Mouse (Mus musculus) liver, embryonic 13.5 days (tissue): ENCODE data around the gene Cacna1h. TPM values are rescaled to one million over a fixed set of nuclear protein-coding genes. Genes with fewer than 3 reads are reported as not detected.

Source experiments
- ATAC-seq: fragments of 200-750 bp; cut with Nextera tagmentation; 2 replicates; pipeline ENCODE4 v1.8.0; 2017; ENCODE audit warnings: low read depth, mild to moderate bottlenecking, moderate number of reproducible peaks, moderate library complexity
- DNase-seq: peaks from one replicate; pipeline ENCODE4 v3.0.0; 2022
- H3K27ac ChIP-seq: fragments of 300-500 bp; sonication (generic); 2 replicates; pipeline ENCODE4 v1.5.1; 2015; ENCODE audit warnings: moderate library complexity, mild to moderate bottlenecking, inconsistent platforms
- H3K27me3 ChIP-seq: fragments of 300-500 bp; sonication (generic); 2 replicates; pipeline ENCODE4 v1.6.1; 2015; ENCODE audit warnings: mild to moderate bottlenecking, inconsistent platforms
- H3K36me3 ChIP-seq: fragments of 300-500 bp; sonication (generic); 2 replicates; pipeline ENCODE4 v1.6.1; 2015; ENCODE audit warnings: mild to moderate bottlenecking, inconsistent platforms
- H3K4me1 ChIP-seq: fragments of 300-500 bp; sonication (generic); replicated peaks from 2 replicates; pipeline ENCODE4 v1.6.1; 2015; ENCODE audit warnings: inconsistent platforms
- H3K4me2 ChIP-seq: fragments of 300-500 bp; sonication (generic); 2 replicates; pipeline ENCODE4 v1.6.1; 2015; ENCODE audit warnings: inconsistent platforms, mild to moderate bottlenecking, moderate library complexity
- H3K4me3 ChIP-seq: fragments of 300-500 bp; sonication (generic); replicated peaks from 2 replicates; pipeline ENCODE4 v1.5.1; 2015; ENCODE audit warnings: mild to moderate bottlenecking, inconsistent platforms
- H3K9ac ChIP-seq: fragments of 300-500 bp; sonication (generic); 2 replicates; pipeline ENCODE4 v1.6.1; 2015; ENCODE audit warnings: mild to moderate bottlenecking, inconsistent platforms
- H3K9me3 ChIP-seq: fragments of 300-500 bp; sonication (generic); replicated peaks from 2 replicates; pipeline ENCODE4 v1.6.1; 2016; ENCODE audit warnings: inconsistent platforms
- WGBS: fragments of 180-500 bp; shearing (Covaris S2); methylation state at CpG from one replicate; pipeline ENCODE4 v1.1.7; 2015; ENCODE audit not compliant: insufficient replicate concordance; 5-methylcytosine and 5-hydroxymethylcytosine counted together
- polyA plus RNA-seq: library from polyadenylated mRNA; unstranded; fragments of >200 nt; fragmentation: Nextera tagmentation; extraction: Ambion mirVana; gene quantifications from 2 replicates; pipeline ENCODE4 v1.2.1, GENCODE M21; 2015

The Cacna1h gene
- polyA plus RNA-seq, 1 experiment from 2014 or later, result 0.39 TPM

- no peaks in the 10 kb centered on the region for H3K9me3 ChIP-seq
- 0 out of 2 replicates have a peak, but pooled peaks cover 7% of the 10 kb centered on the region for H3K27me3 ChIP-seq
- H3K4me3 ChIP-seq, result no peak overlapping the region
- no peak for DNase-seq
- H3K4me1 ChIP-seq, result peaks cover 7% of the 10 kb centered on the region
- H3K36me3 ChIP-seq, result no peaks in the 10 kb centered on the region
- ATAC-seq, result no peak
- H3K9ac ChIP-seq, result no peak overlapping the region
- WGBS, result 40% methylated on average over 3 of the region's 3 CpGs
- no peak overlapping the region for H3K4me2 ChIP-seq
- no peak overlapping the region for H3K27ac ChIP-seq
Measured at GRCm38 (mm10) chr17:25442889-25443288, 9.3 kb upstream of the Cacna1h start.

GRCm38 (mm10) chr17:25441417-25441816 lies 7.8 kb upstream of the Cacna1h start:
- H3K27ac ChIP-seq, result no peak overlapping the region
- H3K36me3 ChIP-seq, result no peaks in the 10 kb centered on the region
- H3K9me3 ChIP-seq, result no peaks in the 10 kb centered on the region
- 42% methylated on average over 6 of the region's 6 CpGs for whole genome bisulfite sequencing
- peaks cover 15% of the 10 kb centered on the region for H3K27me3 ChIP-seq
- H3K4me3 ChIP-seq, result no peak overlapping the region
- H3K9ac ChIP-seq, result no peak overlapping the region
- DNase-seq (no peak), ATAC-seq (peak; percentile 70)
- H3K4me1 ChIP-seq, result peaks cover 7% of the 10 kb centered on the region
- no peak overlapping the region for H3K4me2 ChIP-seq

- ATAC-seq (peak; percentile 24), DNase-seq (no peak)
- no peaks in the 10 kb centered on the region for H3K36me3 ChIP-seq
- H3K4me3 ChIP-seq, result peak overlapping the region; percentile 54
- H3K4me1 ChIP-seq, result peaks cover 6% of the 10 kb centered on the region
- no peak overlapping the region for H3K27ac ChIP-seq
- peak overlapping the region; percentile 53 for H3K9ac ChIP-seq
- H3K9me3 ChIP-seq, result no peaks in the 10 kb centered on the region
- peak overlapping the region; percentile 67 for H3K4me2 ChIP-seq
- peaks cover 88% of the 10 kb centered on the region for H3K27me3 ChIP-seq
- WGBS, result 2% methylated on average over 37 of the region's 40 CpGs
Measured at GRCm38 (mm10) chr17:25433223-25433616, 363 bp downstream of the Cacna1h start.

- Histone ChIP-seq H3K4me1 (peaks cover 6% of the 10 kb centered on the region), H3K9ac (peak overlapping the region; percentile 53; the same call in 1 of the 2 replicates), H3K9me3 (no peaks in the 10 kb centered on the region), H3K36me3 (no peaks in the 10 kb centered on the region), H3K27ac (no peak overlapping the region), H3K27me3 (peaks cover 86% of the 10 kb centered on the region), H3K4me2 (peak overlapping the region; percentile 67), H3K4me3 (peak overlapping the region; percentile 54)
- no peak for DNase-seq
- WGBS, result 2% methylated on average over 53 of the region's 53 CpGs
- ATAC-seq, result no peak; the same call in 1 of the 2 replicates
Measured at GRCm38 (mm10) chr17:25432433-25433181, 976 bp downstream of the Cacna1h start.

GRCm38 (mm10) chr17:25430534-25430933 lies 3.0 kb downstream of the Cacna1h start:
- Histone ChIP-seq H3K4me3 (no peak overlapping the region), H3K4me1 (peaks cover 11% of the 10 kb centered on the region), H3K27ac (no peak overlapping the region), H3K9ac (no peak overlapping the region), H3K27me3 (peaks cover 73% of the 10 kb centered on the region), H3K36me3 (no peaks in the 10 kb centered on the region), H3K4me2 (no peak overlapping the region), H3K9me3 (no peaks in the 10 kb centered on the region)
- ATAC-seq (no peak), DNase-seq (no peak)
- 42% methylated on average over 8 of the region's 8 CpGs for WGBS

GRCm38 (mm10) chr17:25429886-25430285 lies 3.7 kb downstream of the Cacna1h start:
- 41% methylated on average over 6 of the region's 6 CpGs for WGBS
- no peak for DNase-seq
- peaks cover 67% of the 10 kb centered on the region for H3K27me3 ChIP-seq
- H3K27ac ChIP-seq, result no peak overlapping the region
- peaks cover 11% of the 10 kb centered on the region for H3K4me1 ChIP-seq
- no peak overlapping the region for H3K4me3 ChIP-seq
- no peak overlapping the region for H3K9ac ChIP-seq
- no peaks in the 10 kb centered on the region for H3K9me3 ChIP-seq
- ATAC-seq, result no peak
- H3K36me3 ChIP-seq, result no peaks in the 10 kb centered on the region
- no peak overlapping the region for H3K4me2 ChIP-seq

GRCm38 (mm10) chr17:25429240-25429639 lies 4.3 kb downstream of the Cacna1h start:
- no peak for DNase-seq
- Histone ChIP-seq H3K4me2 (no peak overlapping the region), H3K9ac (no peak overlapping the region), H3K4me1 (peaks cover 11% of the 10 kb centered on the region), H3K27ac (no peak overlapping the region), H3K4me3 (no peak overlapping the region), H3K27me3 (peaks cover 60% of the 10 kb centered on the region), H3K9me3 (no peaks in the 10 kb centered on the region), H3K36me3 (no peaks in the 10 kb centered on the region)
- ATAC-seq, result no peak
- 27% methylated on average over 5 of the region's 5 CpGs for WGBS

GRCm38 (mm10) chr17:25427441-25427840 lies 6.1 kb downstream of the Cacna1h start:
- ATAC-seq, result 0 out of 2 replicates have a peak, but pooled peaks have one; percentile 18
- Histone ChIP-seq H3K9ac (no peak overlapping the region), H3K27ac (no peak overlapping the region), H3K4me3 (no peak overlapping the region), H3K4me1 (peaks cover 11% of the 10 kb centered on the region), H3K36me3 (no peaks in the 10 kb centered on the region), H3K27me3 (peaks cover 42% of the 10 kb centered on the region), H3K9me3 (no peaks in the 10 kb centered on the region), H3K4me2 (no peak overlapping the region)
- no peak for DNase-seq
- 39% methylated on average over 10 of the region's 10 CpGs for WGBS

GRCm38 (mm10) chr17:25425996-25426395 lies 7.6 kb downstream of the Cacna1h start:
- Histone ChIP-seq H3K36me3 (no peaks in the 10 kb centered on the region), H3K27ac (no peak overlapping the region), H3K9me3 (no peaks in the 10 kb centered on the region), H3K27me3 (peaks cover 28% of the 10 kb centered on the region), H3K9ac (no peak overlapping the region), H3K4me3 (no peak overlapping the region), H3K4me1 (peaks cover 5% of the 10 kb centered on the region), H3K4me2 (no peak overlapping the region)
- 47% methylated on average over 2 of the region's 2 CpGs for WGBS
- ATAC-seq, result no peak
- DNase-seq, result no peak

- WGBS, result 54% methylated on average over 8 of the region's 8 CpGs
- DNase-seq, result no peak
Measured at GRCm38 (mm10) chr17:25424526-25425080, 9.0 kb downstream of the Cacna1h start.

GRCm38 (mm10) chr17:25420998-25421397 lies 12.6 kb downstream of the Cacna1h start:
- H3K27me3 ChIP-seq, result no peaks in the 10 kb centered on the region
- no peak overlapping the region for H3K4me2 ChIP-seq
- ATAC-seq (no peak), DNase-seq (no peak)
- H3K9me3 ChIP-seq, result no peaks in the 10 kb centered on the region
- no peaks in the 10 kb centered on the region for H3K36me3 ChIP-seq
- no peak overlapping the region for H3K4me3 ChIP-seq
- H3K4me1 ChIP-seq, result peaks cover 8% of the 10 kb centered on the region
- no peak overlapping the region for H3K9ac ChIP-seq
- 68% methylated on average over 3 of the region's 3 CpGs for WGBS
- H3K27ac ChIP-seq, result no peak overlapping the region

More at GRCm38 (mm10) chr17:25424526-25425080, 9.0 kb downstream of the Cacna1h start:
- ATAC-seq, result no peak
- Histone ChIP-seq H3K36me3 (no peaks in the 10 kb centered on the region), H3K4me3 (no peak overlapping the region), H3K9me3 (no peaks in the 10 kb centered on the region), H3K27ac (no peak overlapping the region), H3K4me2 (no peak overlapping the region), H3K27me3 (peaks cover 15% of the 10 kb centered on the region; the same call in 1 of the 2 replicates), H3K9ac (no peak overlapping the region), H3K4me1 (peaks cover 5% of the 10 kb centered on the region)
